Mouse (Mus musculus): Measurements from ENCODE around the gene Lenep.
A peak's percentile ranks its signal among the peaks of the same experiment; 100 is the strongest.

Gene Lenep

GRCm38 (mm10) chr3:89419981-89420380, 17.4 kb upstream of the Lenep start:
- no peak for DNase-seq (ENCODE audit: low read depth)

- DNase-seq (ENCODE audit: low read depth): no peak
These were observed 17.0 kb upstream of the Lenep start for GRCm38 (mm10) chr3:89419571-89419970.

- no peak for DNase-seq (ENCODE audit: low read depth)
These were observed 16.3 kb upstream of the Lenep start for GRCm38 (mm10) chr3:89418861-89419250.

- peak; percentile 97 for DNase-seq (ENCODE audit: low read depth)
These were observed 15.7 kb upstream of the Lenep start, which contains the start of the genes Cks1b and Shc1 for GRCm38 (mm10) chr3:89418170-89418860. TSS of gene Cks1b (minus strand) at chr3:89418383. TSS of gene Shc1 (plus strand) at chr3:89418443.

GRCm38 (mm10) chr3:89417840-89418169, 15.2 kb upstream of the Lenep start:
- DNase-seq (ENCODE audit: low read depth): no peak

DNA sequence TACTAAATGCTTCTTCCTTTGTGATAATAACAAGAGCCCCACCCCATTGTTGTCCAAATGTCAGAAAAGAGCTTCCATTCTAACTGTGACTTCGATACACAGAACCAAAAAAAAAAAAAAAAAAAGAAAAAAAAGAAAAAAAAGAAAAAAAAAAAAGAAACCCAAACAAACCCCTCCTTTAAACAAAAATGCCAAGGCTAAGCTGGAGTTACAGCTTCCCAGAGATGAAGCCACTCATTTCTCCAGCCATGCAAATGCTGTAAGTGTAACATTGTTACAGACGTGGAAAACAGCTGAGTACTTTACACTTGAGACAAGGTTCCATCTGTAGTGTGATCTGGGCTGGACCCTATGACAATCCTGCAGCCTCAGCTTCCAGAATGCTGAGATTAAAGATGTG, 14.5 kb upstream of the Lenep start:
- no peak for DNase-seq (ENCODE audit: low read depth)

DNA sequence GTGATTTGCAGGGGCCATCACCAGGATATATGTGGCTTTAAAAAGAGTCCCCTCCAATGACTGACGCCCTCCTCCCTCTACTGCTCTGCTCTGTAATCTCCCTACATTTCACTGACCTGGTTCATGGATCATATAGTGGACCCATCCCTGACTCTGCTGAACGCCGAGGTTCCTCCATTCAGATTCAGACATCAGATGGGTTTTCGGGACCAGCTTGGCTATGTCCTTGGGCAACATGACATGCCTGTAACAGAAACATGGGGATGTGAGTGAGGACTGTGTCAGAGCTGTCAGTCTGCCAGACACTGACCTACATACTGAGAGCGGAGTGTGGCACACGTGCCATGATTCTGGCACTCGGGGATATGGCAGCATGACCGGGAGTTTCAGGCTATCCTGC, 13.6 kb upstream of the Lenep start:
- no peak for DNase-seq (ENCODE audit: low read depth)

GRCm38 (mm10) chr3:89411490-89412393, 9.1 kb upstream of the Lenep start, which contains the start of gene Flad1:
TSS of gene Flad1 (minus strand) at chr3:89411870.
- peak; percentile 100 for DNase-seq (ENCODE audit: low read depth)

GRCm38 (mm10) chr3:89410864-89411263, 8.3 kb upstream of the Lenep start:
- no peak for DNase-seq (ENCODE audit: low read depth)

- no peak for DNase-seq (ENCODE audit: low read depth)
These were observed 7.1 kb upstream of the Lenep start for GRCm38 (mm10) chr3:89409701-89410100.

GRCm38 (mm10) chr3:89408448-89408847, 5.9 kb upstream of the Lenep start:
- no peak for DNase-seq (ENCODE audit: low read depth)

GRCm38 (mm10) chr3:89406887-89407286, 4.3 kb upstream of the Lenep start:
- DNase-seq (ENCODE audit: low read depth): no peak

DNA sequence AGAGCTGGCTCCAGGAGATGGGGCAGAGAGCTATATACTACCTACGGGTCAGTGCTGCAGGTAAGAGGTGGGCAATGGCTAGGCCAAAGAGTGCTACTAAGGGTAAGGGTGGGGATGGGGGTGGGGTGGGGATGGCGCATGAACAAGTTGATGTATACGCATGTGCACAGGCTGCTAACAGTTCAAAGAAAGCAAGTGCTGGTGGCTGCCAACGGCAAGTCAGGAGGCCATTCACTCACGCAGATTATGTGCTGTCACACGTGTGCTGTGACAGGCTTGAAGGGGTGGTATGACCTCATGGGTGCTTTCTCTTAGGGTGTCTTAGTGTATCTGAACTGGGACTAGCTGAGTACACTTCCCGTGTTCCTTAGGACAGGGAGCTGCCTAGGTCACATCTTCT, 1.3 kb downstream of the Lenep start:
- DNase-seq (ENCODE audit: low read depth): no peak

DNA sequence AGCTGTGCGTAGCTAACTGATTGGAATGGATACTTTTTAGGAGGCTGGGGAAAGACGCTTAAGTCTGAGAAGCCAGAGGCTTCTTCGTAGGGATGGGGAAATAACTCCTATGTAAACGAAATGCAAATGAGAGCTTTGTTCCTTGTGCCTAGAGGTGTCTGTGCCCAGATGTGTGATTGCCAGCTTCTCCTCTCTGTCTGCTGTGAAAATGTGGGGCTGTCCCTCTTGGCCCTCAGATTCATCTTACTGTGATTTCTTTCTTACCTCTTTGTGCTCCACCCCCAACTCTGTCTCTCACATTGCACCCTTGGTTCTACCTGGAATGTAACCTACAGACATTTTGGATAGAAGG, 6.0 kb downstream of the Lenep start:
- no peak for DNase-seq (ENCODE audit: low read depth)

GRCm38 (mm10) chr3:89395806-89396653, 6.6 kb downstream of the Lenep start:
- peak; percentile 80 for DNase-seq (ENCODE audit: low read depth)

DNA sequence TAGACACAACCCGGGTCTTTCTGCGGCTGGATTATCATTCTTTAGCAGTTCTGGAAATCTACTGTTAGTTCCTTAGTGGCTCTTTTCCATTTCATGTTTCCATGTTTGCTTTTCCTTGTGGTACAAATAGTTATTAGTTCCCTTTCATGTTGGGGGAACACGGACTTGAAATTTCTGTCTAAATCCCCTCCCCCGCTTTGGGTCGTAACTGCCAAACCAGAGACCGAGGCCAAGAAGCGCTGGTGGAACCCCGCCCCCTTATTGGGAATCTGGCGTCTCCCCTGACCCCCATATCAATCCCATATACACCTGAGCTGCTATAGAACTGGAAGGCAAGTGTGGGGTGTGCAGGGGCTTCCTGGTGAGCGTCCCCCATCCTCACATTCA, 7.2 kb downstream of the Lenep start:
- no peak for DNase-seq (ENCODE audit: low read depth)

DNA sequence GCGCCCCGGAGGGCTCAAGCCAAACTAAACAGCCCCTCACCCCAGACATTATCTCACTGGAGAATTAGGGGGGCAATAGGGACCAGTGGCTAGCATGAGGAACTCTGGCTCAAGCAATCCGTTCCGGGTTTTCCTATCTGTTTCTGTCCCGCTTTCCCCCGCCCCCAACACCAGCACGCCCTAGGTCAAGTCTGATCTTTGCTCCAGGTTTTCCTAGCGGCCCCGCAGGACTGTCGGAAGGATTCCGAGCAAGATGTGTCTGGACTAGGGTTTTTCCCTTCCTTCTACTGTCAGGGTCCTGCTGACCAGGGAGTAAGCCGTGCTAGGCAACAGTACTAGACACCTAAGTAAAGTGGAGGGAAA, 7.7 kb downstream of the Lenep start:
- no peak for DNase-seq (ENCODE audit: low read depth)

GRCm38 (mm10) chr3:89394006-89394893, 8.3 kb downstream of the Lenep start, which contains the start of gene Zbtb7b:
TSS of gene Zbtb7b (minus strand) at chr3:89394776.
- peak; percentile 72 for DNase-seq (ENCODE audit: low read depth)

- peak; percentile 93 for DNase-seq (ENCODE audit: low read depth)
These were observed 9.0 kb downstream of the Lenep start for GRCm38 (mm10) chr3:89393605-89394004.

GRCm38 (mm10) chr3:89392871-89393311, 9.7 kb downstream of the Lenep start:
- DNase-seq (ENCODE audit: low read depth): peak; percentile 55

Measured in naive thymus-derived CD4-positive, alpha-beta T cell, adult 2 months (primary cell).